Mouse (Mus musculus): Measurements from ENCODE around the gene Dlg1. TPM values are rescaled to one million over a fixed set of nuclear protein-coding genes. Genes with fewer than 3 reads are reported as not detected.
A peak's percentile ranks its signal among the peaks of the same experiment; 100 is the strongest.
"Not testable (repeated sequence)": the region's sequence is repeated elsewhere in the genome, so short reads cannot be mapped to it uniquely, and the experiment has no call there.

Gene Dlg1
- total RNA-seq, 2 experiments from 2014 or later = 13.3 to 28.6 TPM

GRCm38 (mm10) chr16:31722991-31723390, 59.7 kb downstream of the Dlg1 start:
- ATAC-seq (replicated peaks; ENCODE audit: low FRiP score, poor library complexity, severe bottlenecking) = no peak

- no peak for ATAC-seq (replicated peaks; ENCODE audit: low FRiP score, poor library complexity, severe bottlenecking)
Observed at GRCm38 (mm10) chr16:31724121-31724520, 60.9 kb downstream of the Dlg1 start.

GRCm38 (mm10) chr16:31724818-31725217, 61.6 kb downstream of the Dlg1 start:
- no peak for ATAC-seq (replicated peaks; ENCODE audit: low FRiP score, poor library complexity, severe bottlenecking)

GRCm38 (mm10) chr16:31730971-31731370, 67.7 kb downstream of the Dlg1 start:
- not testable (repeated sequence) for ATAC-seq (replicated peaks; ENCODE audit: low FRiP score, poor library complexity, severe bottlenecking)

GRCm38 (mm10) chr16:31737081-31737480, 73.8 kb downstream of the Dlg1 start:
- no peak for ATAC-seq (replicated peaks; ENCODE audit: low FRiP score, poor library complexity, severe bottlenecking)

- ATAC-seq (replicated peaks; ENCODE audit: low FRiP score, poor library complexity, severe bottlenecking) = no peak
Observed at GRCm38 (mm10) chr16:31737761-31738160, 74.5 kb downstream of the Dlg1 start.

GRCm38 (mm10) chr16:31740271-31740670, 77.0 kb downstream of the Dlg1 start:
- ATAC-seq (replicated peaks; ENCODE audit: low FRiP score, poor library complexity, severe bottlenecking) = no peak

GRCm38 (mm10) chr16:31740704-31741103, 77.5 kb downstream of the Dlg1 start:
- ATAC-seq (replicated peaks; ENCODE audit: low FRiP score, poor library complexity, severe bottlenecking) = no peak

- peak; percentile 67; the same call in 1 of the 2 replicates for ATAC-seq (replicated peaks; ENCODE audit: low FRiP score, poor library complexity, severe bottlenecking)
Observed at GRCm38 (mm10) chr16:31750526-31750925, 87.3 kb downstream of the Dlg1 start.

- ATAC-seq (replicated peaks; ENCODE audit: low FRiP score, poor library complexity, severe bottlenecking) = no peak
Observed at GRCm38 (mm10) chr16:31754172-31755025, 91.2 kb downstream of the Dlg1 start.

GRCm38 (mm10) chr16:31755053-31755452, 91.8 kb downstream of the Dlg1 start:
- ATAC-seq (replicated peaks; ENCODE audit: low FRiP score, poor library complexity, severe bottlenecking) = no peak

- ATAC-seq (replicated peaks; ENCODE audit: low FRiP score, poor library complexity, severe bottlenecking) = no peak
Observed at GRCm38 (mm10) chr16:31756436-31756835, 93.2 kb downstream of the Dlg1 start.

GRCm38 (mm10) chr16:31757606-31758005, 94.4 kb downstream of the Dlg1 start:
- ATAC-seq (replicated peaks; ENCODE audit: low FRiP score, poor library complexity, severe bottlenecking) = no peak

GRCm38 (mm10) chr16:31759416-31759815, 96.2 kb downstream of the Dlg1 start:
- no peak for ATAC-seq (replicated peaks; ENCODE audit: low FRiP score, poor library complexity, severe bottlenecking)

GRCm38 (mm10) chr16:31766298-31766697, 103.1 kb downstream of the Dlg1 start:
- ATAC-seq (replicated peaks; ENCODE audit: low FRiP score, poor library complexity, severe bottlenecking) = no peak

GRCm38 (mm10) chr16:31766715-31767114, 103.5 kb downstream of the Dlg1 start:
- no peak for ATAC-seq (replicated peaks; ENCODE audit: low FRiP score, poor library complexity, severe bottlenecking)

- ATAC-seq (replicated peaks; ENCODE audit: low FRiP score, poor library complexity, severe bottlenecking) = no peak
Observed at GRCm38 (mm10) chr16:31775924-31776323, 112.7 kb downstream of the Dlg1 start.

- ATAC-seq (replicated peaks; ENCODE audit: low FRiP score, poor library complexity, severe bottlenecking) = no peak
Observed at GRCm38 (mm10) chr16:31781015-31781414, 117.8 kb downstream of the Dlg1 start.

- no peak for ATAC-seq (replicated peaks; ENCODE audit: low FRiP score, poor library complexity, severe bottlenecking)
Observed at GRCm38 (mm10) chr16:31790056-31790455, 126.8 kb downstream of the Dlg1 start.

- ATAC-seq (replicated peaks; ENCODE audit: low FRiP score, poor library complexity, severe bottlenecking) = no peak
Observed at GRCm38 (mm10) chr16:31803644-31804043, 140.4 kb downstream of the Dlg1 start.

- ATAC-seq (replicated peaks; ENCODE audit: low FRiP score, poor library complexity, severe bottlenecking) = no peak
Observed at GRCm38 (mm10) chr16:31826049-31826448, 162.8 kb downstream of the Dlg1 start.

- no peak for ATAC-seq (replicated peaks; ENCODE audit: low FRiP score, poor library complexity, severe bottlenecking)
Observed at GRCm38 (mm10) chr16:31830726-31831125, 167.5 kb downstream of the Dlg1 start.

Data from erythroblast, adult 5-6 weeks (primary cell).